Comparison of ENCODE assay signal across 24 mouse cellular contexts in genomic region chr3:102657531-102658060, GRCm38 (mm10).
DNase-seq lines count a peak whose midpoint lies in the region; ATAC-seq and TF ChIP-seq lines count a peak whose summit lies in the region.
"Had no signal": no experiment of that assay in that cellular context is flagged by ENCODE, and none has a peak within 500 bp of the region (broad histone marks: within the 10 kb centered on the region; RNA-seq: fewer than 3 reads in every experiment).

No protein-coding gene starts in this region.

- WGBS in liver, adult 2 months = 84% methylated on average over 7 of the region's 7 CpGs
- WGBS in embryonic facial prominence, embryonic 10.5 days = 83% methylated on average over 7 of the region's 7 CpGs
- 66% methylated on average over 7 of the region's 7 CpGs for WGBS in limb, embryonic 14.5 days

- TF ChIP-seq CTCF in liver, adult 2 months (IDR thresholded peaks at IDR 0.05; ENCODE audit: low read depth, low read length) = no peak

- H3K4me2 ChIP-seq in limb, embryonic 14.5 days (replicated peaks; ENCODE audit: low read depth, low read length, severe bottlenecking) = no peak overlapping the region
- H3K4me2 ChIP-seq: embryonic facial prominence, embryonic 12.5 days; heart, embryonic 15.5 days; kidney, embryonic 15.5 days; liver, embryonic 15.5 days; lung, embryonic 15.5 days; neural tube, embryonic 15.5 days; stomach, embryonic 15.5 days had no signal

- no peak overlapping the region for H3K9ac ChIP-seq in liver, adult 2 months (ENCODE audit: low read depth, low read length)
- no peak overlapping the region for H3K9ac ChIP-seq in limb, embryonic 14.5 days (ENCODE audit: low read depth, low read length, severe bottlenecking)
- H3K9ac ChIP-seq: embryonic facial prominence, embryonic 12.5 days; forebrain, postnatal 0 days; heart, embryonic 15.5 days; kidney, embryonic 15.5 days; liver, embryonic 15.5 days; lung, embryonic 15.5 days; neural tube, embryonic 15.5 days; stomach, embryonic 15.5 days had no signal

- H3K4me1 ChIP-seq in liver, adult 2 months (ENCODE audit: control insufficient read depth, insufficient read depth, low read length) = no peaks in the 10 kb centered on the region
- peaks cover 37% of the 10 kb centered on the region for H3K4me1 ChIP-seq in embryonic facial prominence, embryonic 10.5 days
- H3K4me1 ChIP-seq in limb, embryonic 14.5 days (ENCODE audit: control insufficient read depth, insufficient read depth, low read length) = peaks cover 21% of the 10 kb centered on the region
- H3K4me1 ChIP-seq: liver, embryonic 15.5 days; lung, embryonic 15.5 days; neural tube, embryonic 15.5 days; stomach, embryonic 15.5 days had no signal

- H3K4me3 ChIP-seq in liver, adult 2 months (ENCODE audit: insufficient read depth, low read depth, low read length) = no peak overlapping the region
- H3K4me3 ChIP-seq in embryonic facial prominence, embryonic 10.5 days = no peak overlapping the region
- H3K4me3 ChIP-seq in limb, embryonic 14.5 days (replicated peaks; ENCODE audit: low read length) = no peak overlapping the region
- H3K4me3 ChIP-seq: embryonic facial prominence, embryonic 12.5 days; heart, embryonic 15.5 days; kidney, embryonic 15.5 days; liver, embryonic 15.5 days; lung, embryonic 15.5 days; midbrain, embryonic 10.5 days; neural tube, embryonic 15.5 days; stomach, embryonic 15.5 days had no signal

- peak; percentile 35 to 62 for DNase-seq in cerebellum, postnatal 14 days
- DNase-seq in cerebellum, postnatal 36 days = no peak
- DNase-seq in liver, adult 2 months (ENCODE audit: extremely low read depth, low read depth, low spot score) = peak; percentile 62
- no peak for DNase-seq in liver
- DNase-seq in embryonic facial prominence, embryonic 10.5 days (ENCODE audit: low spot score) = no peak
- DNase-seq in limb, embryonic 14.5 days (ENCODE audit: low spot score) = no peak
- no peak for DNase-seq in layer of hippocampus, adult 8-10 months (ENCODE audit: low spot score in 2 of 2)
- DNase-seq: forebrain, postnatal 0 days; heart, postnatal 4 days; kidney, postnatal 36 days; layer of hippocampus, adult 9-11 months; lung, postnatal 4 days; right cerebral cortex, adult 18-20 months; thymus, postnatal 25 days had no signal

- H3K79me2 ChIP-seq in liver, adult 2 months (ENCODE audit: control insufficient read depth, insufficient read depth, low read length) = no peaks in the 10 kb centered on the region

- no peak for ATAC-seq in limb, embryonic 14.5 days (ENCODE audit: low FRiP score, low read depth)
- ATAC-seq: activated CD4-positive, CD25-positive, alpha-beta regulatory T cell, adult 4 months; forebrain, postnatal 0 days; intestine, postnatal 0 days had no signal

- no peaks in the 10 kb centered on the region for H3K9me3 ChIP-seq in embryonic facial prominence, embryonic 10.5 days
- H3K9me3 ChIP-seq in limb, embryonic 14.5 days (ENCODE audit: control insufficient read depth, low read length) = no peaks in the 10 kb centered on the region
- H3K9me3 ChIP-seq: embryonic facial prominence, embryonic 12.5 days; heart, embryonic 15.5 days; kidney, embryonic 15.5 days; liver, embryonic 15.5 days; lung, embryonic 15.5 days; midbrain, embryonic 10.5 days; neural tube, embryonic 15.5 days; stomach, embryonic 15.5 days had no signal

- H3K27ac ChIP-seq in liver, adult 2 months (replicated peaks; ENCODE audit: insufficient read depth, low read depth, low read length) = no peak overlapping the region
- H3K27ac ChIP-seq in embryonic facial prominence, embryonic 10.5 days (replicated peaks) = peak overlapping the region; percentile 3; the same call in 1 of the 2 replicates
- H3K27ac ChIP-seq in limb, embryonic 14.5 days (replicated peaks; ENCODE audit: low read depth, low read length) = peak overlapping the region; percentile 58
- H3K27ac ChIP-seq: embryonic facial prominence, embryonic 12.5 days; heart, embryonic 15.5 days; kidney, embryonic 15.5 days; liver, embryonic 15.5 days; lung, embryonic 15.5 days; midbrain, embryonic 10.5 days; neural tube, embryonic 15.5 days; stomach, embryonic 15.5 days had no signal

- H3K27me3 ChIP-seq in liver, adult 2 months (ENCODE audit: control insufficient read depth, insufficient read depth, low read length) = no peaks in the 10 kb centered on the region
- no peaks in the 10 kb centered on the region for H3K27me3 ChIP-seq in embryonic facial prominence, embryonic 10.5 days (replicated peaks; ENCODE audit: low read depth, poor library complexity, severe bottlenecking)
- H3K27me3 ChIP-seq in limb, embryonic 14.5 days (ENCODE audit: control insufficient read depth, insufficient read depth, low read length) = no peaks in the 10 kb centered on the region
- H3K27me3 ChIP-seq: embryonic facial prominence, embryonic 12.5 days; kidney, embryonic 15.5 days; liver, embryonic 15.5 days; lung, embryonic 15.5 days; neural tube, embryonic 15.5 days; stomach, embryonic 15.5 days had no signal

- H3K36me3 ChIP-seq in liver, adult 2 months (ENCODE audit: control insufficient read depth, insufficient read depth, low read length) = no peaks in the 10 kb centered on the region
- no peaks in the 10 kb centered on the region for H3K36me3 ChIP-seq in embryonic facial prominence, embryonic 10.5 days (replicated peaks)
- no peaks in the 10 kb centered on the region for H3K36me3 ChIP-seq in limb, embryonic 14.5 days (ENCODE audit: control insufficient read depth, insufficient read depth, low read length)
- H3K36me3 ChIP-seq: embryonic facial prominence, embryonic 12.5 days; heart, embryonic 15.5 days; kidney, embryonic 15.5 days; liver, embryonic 15.5 days; lung, embryonic 15.5 days; midbrain, embryonic 10.5 days; neural tube, embryonic 15.5 days; stomach, embryonic 15.5 days had no signal

- no peak for TF ChIP-seq POLR2A in liver, adult 2 months (IDR thresholded peaks at IDR 0.05; ENCODE audit: extremely low read depth, insufficient read depth, low read length)
- TF ChIP-seq POLR2A in limb, embryonic 14.5 days (IDR thresholded peaks at IDR 0.05; ENCODE audit: borderline replicate concordance, extremely low read depth, insufficient read depth, insufficient read length) = no peak

Comparison
In these comparisons a context has a peak if more than half of its experiments do, and no peak if none do; other contexts are left out.
1. DNase-seq: peak in cerebellum, postnatal 14 days (2 of 2) and liver, adult 2 months (single experiment); none in cerebellum, postnatal 36 days (0 of 2), liver (single experiment), embryonic facial prominence, embryonic 10.5 days (single experiment), limb, embryonic 14.5 days (single experiment) and layer of hippocampus, adult 8-10 months (0 of 2).